Mouse (Mus musculus) neural tube, embryonic 15.5 days (tissue): ENCODE results near the gene Tmem156. TPM values are rescaled to one million over a fixed set of nuclear protein-coding genes. Genes with fewer than 3 reads are reported as not detected.
A peak's percentile ranks its signal among the peaks of the same experiment; 100 is the strongest.

Experiments
- ATAC-seq: fragments of 200-750 bp; cut with Nextera tagmentation; 2 replicates; pipeline ENCODE4 v1.8.0; 2017; ENCODE audit warnings: mild to moderate bottlenecking, moderate TSS enrichment, moderate library complexity; ENCODE audit not compliant: low FRiP score
- H3K27ac ChIP-seq: fragments of 300-500 bp; sonication (generic); replicated peaks from 2 replicates; pipeline ENCODE4 v1.5.1; 2015; ENCODE audit warnings: mild to moderate bottlenecking, inconsistent platforms
- H3K27me3 ChIP-seq: fragments of 300-500 bp; sonication (generic); replicated peaks from 2 replicates; pipeline ENCODE4 v1.6.1; 2015; ENCODE audit warnings: inconsistent platforms
- H3K36me3 ChIP-seq: fragments of 300-500 bp; sonication (generic); 2 replicates; pipeline ENCODE4 v1.6.1; 2015; ENCODE audit warnings: inconsistent platforms
- H3K4me1 ChIP-seq: fragments of 300-500 bp; sonication (generic); 2 replicates; pipeline ENCODE4 v1.6.1; 2015; ENCODE audit warnings: inconsistent platforms
- H3K4me2 ChIP-seq: fragments of 300-500 bp; sonication (generic); 2 replicates; pipeline ENCODE4 v1.6.1; 2015; ENCODE audit warnings: inconsistent platforms, mild to moderate bottlenecking, moderate library complexity
- H3K4me3 ChIP-seq: fragments of 300-500 bp; sonication (generic); replicated peaks from 2 replicates; pipeline ENCODE4 v1.5.1; 2015; ENCODE audit warnings: mild to moderate bottlenecking, inconsistent platforms
- H3K9ac ChIP-seq: fragments of 300-500 bp; sonication (generic); replicated peaks from 2 replicates; pipeline ENCODE4 v1.6.1; 2015; ENCODE audit warnings: mild to moderate bottlenecking, inconsistent platforms
- H3K9me3 ChIP-seq: fragments of 300-500 bp; sonication (generic); replicated peaks from 2 replicates; pipeline ENCODE4 v1.6.1; 2016; ENCODE audit warnings: inconsistent platforms
- WGBS: fragments of 180-500 bp; shearing (Covaris S2); methylation state at CpG from one replicate; pipeline ENCODE4 v1.1.7; 2015; ENCODE audit warnings: mixed read lengths; 5-methylcytosine and 5-hydroxymethylcytosine counted together
- polyA plus RNA-seq: library from polyadenylated mRNA; unstranded; fragments of >200 nt; fragmentation: Nextera tagmentation; extraction: Ambion mirVana; gene quantifications from 2 replicates; pipeline ENCODE4 v1.2.1, GENCODE M21; 2015

The Tmem156 gene
- polyA plus RNA-seq, 1 experiment from 2014 or later = not detected

DNA sequence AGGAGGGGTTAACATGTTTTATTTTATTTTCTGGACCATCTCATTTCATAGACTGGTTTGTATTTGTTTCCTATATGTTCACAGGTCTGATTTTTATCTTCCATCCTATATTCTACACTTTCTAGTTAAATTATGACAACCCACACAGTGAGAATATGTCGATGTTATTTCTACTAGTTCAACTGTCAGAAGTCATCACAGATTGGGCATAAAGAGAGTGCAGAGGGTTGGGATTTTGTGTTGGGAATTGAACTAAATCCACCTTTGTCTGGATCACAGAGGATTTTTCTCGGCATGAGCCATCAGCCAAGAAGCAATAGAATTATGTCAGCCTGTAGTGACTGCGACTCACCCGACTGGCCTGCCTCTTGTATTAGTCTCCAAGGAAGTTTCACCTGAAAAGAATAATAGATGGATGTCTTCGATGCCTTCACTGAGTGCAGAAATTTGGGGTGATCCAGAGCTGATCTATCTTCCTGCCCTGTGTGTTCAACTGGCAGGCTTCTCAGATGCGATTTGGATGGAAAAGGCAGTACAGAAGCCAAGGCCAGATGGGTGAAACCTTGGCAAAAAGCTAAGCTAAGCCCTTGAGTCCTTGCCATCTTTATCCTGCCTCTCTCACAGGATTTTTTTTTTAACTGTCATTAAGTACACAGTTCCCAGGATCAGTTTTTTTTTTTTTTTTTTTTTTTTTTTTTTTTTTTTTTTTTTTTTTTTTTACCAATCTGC, 46.1 kb downstream of the Tmem156 start:
- Histone ChIP-seq H3K9me3 (no peaks in the 10 kb centered on the region), H3K9ac (no peak overlapping the region), H3K27me3 (no peaks in the 10 kb centered on the region), H3K4me1 (peaks cover 11% of the 10 kb centered on the region), H3K4me2 (no peak overlapping the region), H3K4me3 (no peak overlapping the region), H3K36me3 (no peaks in the 10 kb centered on the region), H3K27ac (no peak overlapping the region)
- 58% methylated on average over 6 of the region's 6 CpGs for WGBS
- ATAC-seq = peak; percentile 23; the same call in 1 of the 2 replicates

DNA sequence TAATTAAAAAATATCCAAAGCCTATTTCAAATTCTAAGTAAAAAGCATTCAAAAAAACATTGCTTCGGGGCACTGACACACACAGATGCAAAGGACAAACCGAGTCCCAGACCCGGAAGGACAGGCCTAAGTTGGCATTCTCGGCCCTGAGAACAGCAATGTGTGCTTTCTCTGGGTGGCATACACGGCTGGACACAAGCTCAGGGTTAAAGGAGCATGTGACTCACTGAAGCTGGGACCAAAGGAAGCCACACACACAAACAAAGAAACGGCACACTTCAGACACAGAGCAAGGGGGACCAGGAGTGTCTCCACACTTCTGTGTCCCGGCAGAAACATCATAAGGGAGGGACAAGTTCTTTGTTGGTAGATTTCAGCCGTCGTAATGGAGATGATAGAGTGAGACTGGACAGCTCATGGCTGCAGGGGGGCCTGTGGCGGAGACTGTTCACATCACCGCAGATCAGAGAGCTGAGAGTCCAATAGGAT, 48.5 kb downstream of the Tmem156 start:
- peaks cover 17% of the 10 kb centered on the region for H3K4me1 ChIP-seq
- H3K27ac ChIP-seq = no peak overlapping the region
- no peak overlapping the region for H3K4me2 ChIP-seq
- H3K4me3 ChIP-seq = no peak overlapping the region
- H3K9me3 ChIP-seq = no peaks in the 10 kb centered on the region
- H3K27me3 ChIP-seq = no peaks in the 10 kb centered on the region
- H3K36me3 ChIP-seq = no peaks in the 10 kb centered on the region
- WGBS = 57% methylated on average over 11 of the region's 11 CpGs
- no peak for ATAC-seq
- H3K9ac ChIP-seq = no peak overlapping the region

DNA sequence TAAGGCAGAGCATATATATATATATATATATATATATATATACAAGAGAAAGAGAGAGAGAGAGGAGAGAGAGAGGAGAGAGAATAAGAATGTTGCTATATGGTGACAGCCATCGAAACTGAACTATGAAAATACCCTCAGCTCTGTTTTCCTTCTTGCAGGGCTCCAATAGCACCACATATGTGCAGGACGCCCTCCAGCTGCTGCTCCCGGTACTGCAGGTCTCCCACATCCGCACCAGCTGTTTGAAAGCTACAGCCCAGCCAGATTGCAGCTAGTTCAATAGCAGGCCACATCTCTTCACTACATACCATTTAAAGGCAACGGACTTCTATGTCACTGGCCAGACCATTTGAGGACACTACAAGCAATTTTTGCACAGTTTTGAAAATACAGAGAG, 51.5 kb downstream of the Tmem156 start:
- H3K4me1 ChIP-seq = peaks cover 22% of the 10 kb centered on the region
- H3K9me3 ChIP-seq = no peaks in the 10 kb centered on the region
- WGBS = 62% methylated on average over 5 of the region's 5 CpGs
- H3K4me2 ChIP-seq = no peak overlapping the region
- H3K36me3 ChIP-seq = no peaks in the 10 kb centered on the region
- no peak overlapping the region for H3K9ac ChIP-seq
- no peak overlapping the region for H3K4me3 ChIP-seq
- no peak overlapping the region for H3K27ac ChIP-seq
- H3K27me3 ChIP-seq = no peaks in the 10 kb centered on the region
- ATAC-seq = no peak

DNA sequence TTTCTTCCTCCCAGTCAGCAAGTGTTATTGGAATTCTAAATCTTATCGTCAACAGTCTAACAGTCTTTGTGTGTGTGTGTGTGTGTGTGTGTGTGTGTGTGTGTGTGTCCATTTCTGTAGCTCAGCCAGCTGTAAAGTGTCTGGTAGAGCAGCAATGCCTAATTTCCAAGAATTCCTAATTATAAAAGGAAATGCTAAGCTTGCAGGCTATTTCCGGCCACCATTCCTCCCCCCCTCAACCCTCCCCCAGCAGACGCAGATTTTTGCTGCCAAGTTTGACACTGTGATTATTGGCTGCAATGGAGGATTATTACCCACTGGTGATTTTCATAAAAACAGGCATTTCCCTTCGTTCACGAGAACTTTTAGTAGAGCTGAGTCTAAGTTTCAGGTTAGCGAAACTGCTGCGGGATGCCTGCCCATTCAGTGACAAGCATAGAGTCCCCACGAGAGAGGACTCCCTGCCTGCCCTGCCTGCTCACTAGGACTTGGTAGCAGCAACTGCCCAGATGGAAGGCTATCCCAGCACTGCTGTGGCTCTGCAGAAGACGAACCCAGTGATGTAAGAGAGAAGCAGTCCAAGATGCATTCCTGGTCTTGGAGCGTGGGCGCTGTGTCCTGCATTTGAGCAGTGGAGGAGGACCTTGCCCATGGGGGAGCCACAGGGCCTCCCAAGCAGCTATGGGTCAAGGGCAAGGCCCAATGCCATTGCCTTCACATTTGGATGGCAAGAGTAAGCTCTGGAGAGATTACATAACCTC, 52.9 kb downstream of the Tmem156 start:
- WGBS = 74% methylated on average over 11 of the region's 11 CpGs
- ATAC-seq = no peak
- Histone ChIP-seq H3K4me2 (no peak overlapping the region), H3K4me3 (no peak overlapping the region), H3K27ac (no peak overlapping the region), H3K27me3 (no peaks in the 10 kb centered on the region), H3K9ac (no peak overlapping the region), H3K36me3 (no peaks in the 10 kb centered on the region), H3K9me3 (no peaks in the 10 kb centered on the region), H3K4me1 (peaks cover 22% of the 10 kb centered on the region)

DNA sequence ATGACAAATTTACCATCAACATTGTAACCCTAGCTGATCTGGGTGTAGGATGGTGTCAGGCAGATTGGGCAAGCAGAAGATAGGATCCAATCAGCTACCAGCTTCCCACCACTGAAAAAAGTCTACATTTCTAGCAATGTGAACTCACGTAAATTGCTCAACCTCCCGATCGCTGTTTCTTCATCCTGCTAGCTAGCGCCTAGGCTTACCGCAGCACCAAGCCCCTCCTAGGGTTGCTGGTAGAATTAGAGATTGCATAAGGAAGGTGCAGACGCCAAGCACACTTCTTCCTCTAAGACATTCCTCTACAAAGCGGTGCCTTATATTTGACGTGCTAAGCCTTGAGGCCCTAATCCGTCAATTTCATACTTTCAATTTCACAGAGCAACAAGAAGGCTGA, 53.6 kb downstream of the Tmem156 start:
- Histone ChIP-seq H3K36me3 (no peaks in the 10 kb centered on the region), H3K9me3 (no peaks in the 10 kb centered on the region), H3K9ac (no peak overlapping the region), H3K27ac (no peak overlapping the region), H3K4me1 (peaks cover 22% of the 10 kb centered on the region), H3K4me2 (no peak overlapping the region), H3K27me3 (no peaks in the 10 kb centered on the region), H3K4me3 (no peak overlapping the region)
- no peak for ATAC-seq
- 79% methylated on average over 9 of the region's 9 CpGs for WGBS

DNA sequence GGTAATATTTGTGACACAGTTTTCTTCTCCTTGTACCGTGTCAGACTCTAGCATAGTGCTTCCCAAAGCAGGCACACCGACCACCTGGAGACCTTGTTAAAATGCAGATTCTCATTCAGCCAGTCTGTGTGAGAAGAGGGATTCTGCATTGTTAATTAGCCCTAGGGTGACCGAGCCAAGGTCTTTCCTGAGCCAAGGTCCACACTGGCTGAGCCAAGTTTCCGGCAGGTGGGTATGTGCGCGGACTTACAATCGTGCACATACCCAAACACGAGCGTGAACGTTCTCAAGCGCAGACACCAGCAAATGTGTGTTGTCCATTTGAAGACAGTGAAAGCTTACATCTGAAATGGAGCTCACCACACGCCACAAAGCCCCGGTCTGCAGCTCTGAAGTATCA, 55.3 kb downstream of the Tmem156 start:
- Histone ChIP-seq H3K9ac (no peak overlapping the region), H3K9me3 (no peaks in the 10 kb centered on the region), H3K4me1 (peaks cover 22% of the 10 kb centered on the region), H3K27ac (peak overlapping the region; percentile 62), H3K4me2 (0 out of 2 replicates have a peak overlapping the region, but pooled peaks have one; percentile 11), H3K27me3 (no peaks in the 10 kb centered on the region), H3K4me3 (no peak overlapping the region), H3K36me3 (no peaks in the 10 kb centered on the region)
- 45% methylated on average over 13 of the region's 13 CpGs for WGBS
- peak; percentile 58 for ATAC-seq

DNA sequence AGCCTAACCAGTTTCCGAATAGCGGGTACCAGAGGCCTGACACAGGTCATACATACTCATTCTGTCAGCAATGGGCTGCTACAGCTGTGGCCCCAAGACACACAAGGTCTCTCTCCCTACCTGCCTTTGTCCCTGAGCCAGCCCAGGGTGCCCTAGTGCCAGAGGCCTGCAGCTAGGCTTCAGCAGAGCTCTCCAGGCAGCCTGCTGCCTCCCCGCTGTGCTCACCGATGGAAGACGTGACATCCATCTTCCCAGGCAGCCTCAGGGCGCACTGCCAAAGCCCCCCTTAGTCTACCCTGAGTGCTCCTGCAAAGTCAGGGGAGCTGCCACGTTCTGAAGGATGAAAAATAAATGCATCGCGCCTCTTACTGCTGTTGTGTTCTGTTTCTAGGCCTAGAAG, 63.9 kb downstream of the Tmem156 start:
- Histone ChIP-seq H3K27me3 (no peaks in the 10 kb centered on the region), H3K27ac (peak overlapping the region; percentile 65), H3K4me3 (no peak overlapping the region), H3K9ac (0 out of 2 replicates have a peak overlapping the region, but pooled peaks have one; percentile 14), H3K4me1 (peaks cover 16% of the 10 kb centered on the region), H3K9me3 (no peaks in the 10 kb centered on the region), H3K36me3 (no peaks in the 10 kb centered on the region), H3K4me2 (peak overlapping the region; percentile 9; the same call in 1 of the 2 replicates)
- 31% methylated on average over 9 of the region's 9 CpGs for WGBS
- peak; percentile 66 for ATAC-seq

DNA sequence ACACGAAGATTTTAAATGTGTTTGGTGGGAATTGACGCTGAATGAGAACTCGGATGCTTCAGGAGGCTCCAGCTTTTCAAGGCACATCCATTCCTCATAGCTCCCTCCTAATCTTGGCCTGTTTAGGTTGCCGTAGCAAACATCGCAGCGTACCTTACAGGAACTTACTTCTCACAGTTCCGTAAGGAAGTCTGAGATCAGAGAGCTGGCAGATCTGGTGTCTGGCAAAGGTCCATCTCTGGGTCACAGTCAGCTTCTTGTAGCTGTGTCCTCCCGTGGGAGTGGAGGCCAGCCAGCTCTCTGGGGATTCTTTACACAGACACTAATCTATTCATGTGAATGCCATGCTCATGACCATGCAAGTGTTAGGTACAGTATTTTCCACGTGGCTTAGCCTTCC, 65.2 kb downstream of the Tmem156 start:
- no peaks in the 10 kb centered on the region for H3K36me3 ChIP-seq
- H3K27me3 ChIP-seq = no peaks in the 10 kb centered on the region
- H3K4me3 ChIP-seq = no peak overlapping the region
- ATAC-seq = no peak
- H3K4me2 ChIP-seq = no peak overlapping the region
- no peak overlapping the region for H3K27ac ChIP-seq
- no peaks in the 10 kb centered on the region for H3K9me3 ChIP-seq
- peaks cover 16% of the 10 kb centered on the region for H3K4me1 ChIP-seq
- no peak overlapping the region for H3K9ac ChIP-seq
- 70% methylated on average over 9 of the region's 9 CpGs for WGBS

DNA sequence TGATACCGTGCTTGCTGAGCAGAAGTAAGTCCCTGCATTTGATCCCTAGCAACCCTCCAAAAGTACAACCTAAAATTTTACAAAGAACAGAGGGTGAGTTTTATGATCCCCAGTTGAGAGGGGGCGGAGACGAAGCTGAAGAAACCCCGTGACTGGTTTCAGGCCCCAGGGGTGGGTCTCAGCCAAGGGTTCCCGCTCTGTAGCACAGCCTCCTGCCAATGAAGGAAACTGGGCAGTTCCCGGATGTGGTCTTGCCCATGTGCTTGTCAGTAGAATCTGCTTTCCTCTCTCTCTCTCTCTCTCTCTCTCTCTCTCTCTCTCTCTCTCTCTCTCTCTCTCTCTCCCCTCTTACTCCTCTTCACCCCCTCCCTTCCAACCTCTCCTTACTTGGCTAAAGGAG, 66.0 kb downstream of the Tmem156 start:
- H3K27ac ChIP-seq = no peak overlapping the region
- WGBS = 41% methylated on average over 6 of the region's 6 CpGs
- no peak for ATAC-seq
- H3K9me3 ChIP-seq = no peaks in the 10 kb centered on the region
- H3K4me2 ChIP-seq = no peak overlapping the region
- no peaks in the 10 kb centered on the region for H3K36me3 ChIP-seq
- H3K27me3 ChIP-seq = no peaks in the 10 kb centered on the region
- H3K4me1 ChIP-seq = peaks cover 16% of the 10 kb centered on the region
- no peak overlapping the region for H3K9ac ChIP-seq
- H3K4me3 ChIP-seq = no peak overlapping the region

DNA sequence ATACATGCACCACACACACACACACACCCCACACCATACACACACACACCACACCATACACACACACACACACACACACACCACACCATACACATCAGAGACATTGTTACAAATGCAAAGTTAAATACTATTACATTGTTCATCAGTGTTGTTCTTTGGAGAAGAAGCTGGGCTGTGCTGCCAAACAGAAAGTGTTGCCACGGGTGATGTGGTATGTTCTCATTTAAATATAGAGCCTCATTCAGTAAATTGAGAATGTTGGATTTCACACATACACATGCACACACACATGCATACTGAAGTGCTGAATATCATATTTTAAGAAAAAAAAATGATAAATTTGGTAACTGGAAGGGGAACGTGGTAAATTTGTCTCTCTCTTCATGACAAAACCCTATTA, 67.3 kb downstream of the Tmem156 start:
- no peak for ATAC-seq
- Histone ChIP-seq H3K4me3 (no peak overlapping the region), H3K4me1 (peaks cover 22% of the 10 kb centered on the region), H3K4me2 (no peak overlapping the region), H3K9me3 (no peaks in the 10 kb centered on the region), H3K9ac (no peak overlapping the region), H3K36me3 (no peaks in the 10 kb centered on the region), H3K27me3 (no peaks in the 10 kb centered on the region), H3K27ac (no peak overlapping the region)
- 61% methylated on average over 2 of the region's 2 CpGs for WGBS

DNA sequence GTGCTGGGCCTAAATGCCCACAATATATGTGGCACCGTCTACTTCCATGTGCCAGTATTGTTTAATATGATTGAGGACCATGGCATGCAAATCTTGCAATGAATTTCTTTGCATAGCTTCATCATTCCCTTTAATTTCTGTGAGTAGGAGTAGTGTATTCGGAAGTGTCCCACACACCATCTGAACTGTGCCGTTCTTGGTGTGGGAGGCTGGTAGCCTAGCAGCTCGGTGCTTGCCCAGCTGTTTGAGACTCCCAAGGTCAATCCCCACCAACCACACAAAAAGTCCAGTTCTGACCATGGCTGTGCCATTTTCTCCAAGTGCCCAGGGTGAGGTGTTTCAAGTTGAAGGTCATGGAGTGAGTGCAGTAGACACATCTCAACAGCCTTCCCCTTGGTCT, 69.9 kb downstream of the Tmem156 start:
- Histone ChIP-seq H3K9ac (no peak overlapping the region), H3K4me2 (no peak overlapping the region), H3K36me3 (no peaks in the 10 kb centered on the region), H3K27ac (no peak overlapping the region), H3K27me3 (no peaks in the 10 kb centered on the region), H3K4me1 (peaks cover 17% of the 10 kb centered on the region), H3K9me3 (no peaks in the 10 kb centered on the region), H3K4me3 (no peak overlapping the region)
- 97% methylated on average over 4 of the region's 4 CpGs for WGBS
- ATAC-seq = no peak

DNA sequence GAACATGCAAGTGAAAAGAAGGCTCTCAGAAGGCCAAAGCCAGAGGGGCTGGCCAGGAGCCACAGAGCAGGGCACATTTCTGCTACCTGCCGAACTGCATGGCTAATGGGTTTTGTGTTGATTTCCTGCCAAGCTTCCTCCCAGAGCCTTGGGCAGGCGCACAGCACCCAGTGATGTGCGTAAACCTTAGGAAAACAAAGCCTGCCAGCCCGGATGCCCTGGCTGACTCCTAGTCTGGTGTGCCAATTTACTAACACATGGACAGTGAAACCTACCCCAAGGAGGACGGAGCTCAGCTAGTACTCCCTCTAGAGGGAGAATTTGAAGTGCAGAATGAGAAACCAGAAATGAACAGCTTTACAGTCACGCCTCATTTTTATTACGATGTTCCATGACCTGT, 72.1 kb downstream of the Tmem156 start:
- no peaks in the 10 kb centered on the region for H3K27me3 ChIP-seq
- WGBS = 32% methylated on average over 7 of the region's 7 CpGs
- no peak overlapping the region for H3K4me3 ChIP-seq
- H3K36me3 ChIP-seq = no peaks in the 10 kb centered on the region
- peaks cover 10% of the 10 kb centered on the region for H3K4me1 ChIP-seq
- no peaks in the 10 kb centered on the region for H3K9me3 ChIP-seq
- peak; percentile 49; the same call in 1 of the 2 replicates for ATAC-seq
- H3K4me2 ChIP-seq = no peak overlapping the region
- H3K9ac ChIP-seq = no peak overlapping the region; the same call in 1 of the 2 replicates
- H3K27ac ChIP-seq = peak overlapping the region; percentile 2; the same call in 1 of the 2 replicates
